Mouse (Mus musculus): ENCODE measurements at regions not wholly inside any gene's neighbourhood (a gene's known extent, or its start where the extent isn't known, plus 50 kb on each side); places are given as distances from the start of the nearest gene placed in this dataset.
A peak's percentile ranks its signal among the peaks of the same experiment; 100 is the strongest.

- Histone ChIP-seq H3K36me3 (ENCODE audit: control insufficient read depth, insufficient read depth, low read length) (no peaks in the 10 kb centered on the region), H3K27me3 (ENCODE audit: control insufficient read depth, insufficient read depth, low read length) (no peaks in the 10 kb centered on the region), H3K9ac (replicated peaks; ENCODE audit: low read depth, low read length) (no peak overlapping the region), H3K4me1 (ENCODE audit: control insufficient read depth, insufficient read depth, low read length) (peaks cover 18% of the 10 kb centered on the region), H3K27ac (ENCODE audit: low read length) (no peak overlapping the region), H3K4me2 (replicated peaks; ENCODE audit: low read depth, low read length) (no peak overlapping the region), H3K9me3 (ENCODE audit: control insufficient read depth, low read depth, low read length) (no peaks in the 10 kb centered on the region), H3K4me3 (ENCODE audit: low read depth, low read length) (no peak overlapping the region)
- ATAC-seq (ENCODE audit: insufficient number of reproducible peaks, insufficient read depth, low FRiP score, low read depth): no peak
- 25% methylated on average over 2 of the region's 2 CpGs for WGBS
Measured at GRCm38 (mm10) chr17:45815833-45816232, 82.2 kb upstream of the 1600014C23Rik start.

GRCm38 (mm10) chr17:45815341-45815740 is 81.7 kb upstream of the 1600014C23Rik start:
- WGBS: 42% methylated on average over 7 of the region's 7 CpGs

GRCm38 (mm10) chr17:45814586-45814985 is 80.9 kb upstream of the 1600014C23Rik start:
- H3K27me3 ChIP-seq (ENCODE audit: control insufficient read depth, insufficient read depth, low read length): no peaks in the 10 kb centered on the region
- H3K4me2 ChIP-seq (replicated peaks; ENCODE audit: low read depth, low read length): 0 out of 2 replicates have a peak overlapping the region, but pooled peaks have one; percentile 3
- no peaks in the 10 kb centered on the region for H3K9me3 ChIP-seq (ENCODE audit: control insufficient read depth, low read depth, low read length)
- H3K27ac ChIP-seq (ENCODE audit: low read length): no peak overlapping the region
- H3K36me3 ChIP-seq (ENCODE audit: control insufficient read depth, insufficient read depth, low read length): no peaks in the 10 kb centered on the region
- peaks cover 18% of the 10 kb centered on the region for H3K4me1 ChIP-seq (ENCODE audit: control insufficient read depth, insufficient read depth, low read length)
- no peak overlapping the region for H3K9ac ChIP-seq (replicated peaks; ENCODE audit: low read depth, low read length)
- WGBS: 10% methylated on average over 11 of the region's 11 CpGs
- H3K4me3 ChIP-seq (ENCODE audit: low read depth, low read length): no peak overlapping the region
- no peak for ATAC-seq (ENCODE audit: insufficient number of reproducible peaks, insufficient read depth, low FRiP score, low read depth)

More at GRCm38 (mm10) chr17:45815341-45815740, 81.7 kb upstream of the 1600014C23Rik start:
- Histone ChIP-seq H3K27me3 (ENCODE audit: control insufficient read depth, insufficient read depth, low read length) (no peaks in the 10 kb centered on the region), H3K36me3 (ENCODE audit: control insufficient read depth, insufficient read depth, low read length) (no peaks in the 10 kb centered on the region), H3K27ac (ENCODE audit: low read length) (no peak overlapping the region), H3K4me2 (replicated peaks; ENCODE audit: low read depth, low read length) (no peak overlapping the region), H3K9me3 (ENCODE audit: control insufficient read depth, low read depth, low read length) (no peaks in the 10 kb centered on the region), H3K4me1 (ENCODE audit: control insufficient read depth, insufficient read depth, low read length) (peaks cover 18% of the 10 kb centered on the region), H3K4me3 (ENCODE audit: low read depth, low read length) (no peak overlapping the region), H3K9ac (replicated peaks; ENCODE audit: low read depth, low read length) (no peak overlapping the region)
- no peak for ATAC-seq (ENCODE audit: insufficient number of reproducible peaks, insufficient read depth, low FRiP score, low read depth)

- WGBS: 67% methylated on average over 5 of the region's 5 CpGs
- peaks cover 18% of the 10 kb centered on the region for H3K4me1 ChIP-seq (ENCODE audit: control insufficient read depth, insufficient read depth, low read length)
- no peak overlapping the region for H3K9ac ChIP-seq (replicated peaks; ENCODE audit: low read depth, low read length)
- ATAC-seq (ENCODE audit: insufficient number of reproducible peaks, insufficient read depth, low FRiP score, low read depth): no peak
- H3K4me2 ChIP-seq (replicated peaks; ENCODE audit: low read depth, low read length): no peak overlapping the region
- no peaks in the 10 kb centered on the region for H3K36me3 ChIP-seq (ENCODE audit: control insufficient read depth, insufficient read depth, low read length)
- no peak overlapping the region for H3K27ac ChIP-seq (ENCODE audit: low read length)
- no peaks in the 10 kb centered on the region for H3K27me3 ChIP-seq (ENCODE audit: control insufficient read depth, insufficient read depth, low read length)
- H3K9me3 ChIP-seq (ENCODE audit: control insufficient read depth, low read depth, low read length): no peaks in the 10 kb centered on the region
- no peak overlapping the region for H3K4me3 ChIP-seq (ENCODE audit: low read depth, low read length)
Measured at GRCm38 (mm10) chr17:45813956-45814355, 80.3 kb upstream of the 1600014C23Rik start.

GRCm38 (mm10) chr17:45812289-45812955 is 78.8 kb upstream of the 1600014C23Rik start:
- Histone ChIP-seq H3K4me3 (ENCODE audit: low read depth, low read length) (no peak overlapping the region), H3K4me1 (ENCODE audit: control insufficient read depth, insufficient read depth, low read length) (peaks cover 22% of the 10 kb centered on the region), H3K27me3 (ENCODE audit: control insufficient read depth, insufficient read depth, low read length) (no peaks in the 10 kb centered on the region), H3K36me3 (ENCODE audit: control insufficient read depth, insufficient read depth, low read length) (no peaks in the 10 kb centered on the region), H3K27ac (ENCODE audit: low read length) (no peak overlapping the region), H3K9me3 (ENCODE audit: control insufficient read depth, low read depth, low read length) (no peaks in the 10 kb centered on the region), H3K9ac (replicated peaks; ENCODE audit: low read depth, low read length) (no peak overlapping the region), H3K4me2 (replicated peaks; ENCODE audit: low read depth, low read length) (no peak overlapping the region)
- no peak for ATAC-seq (ENCODE audit: insufficient number of reproducible peaks, insufficient read depth, low FRiP score, low read depth)
- 86% methylated on average over 9 of the region's 9 CpGs for WGBS

- Histone ChIP-seq H3K27me3 (ENCODE audit: control insufficient read depth, insufficient read depth, low read length) (no peaks in the 10 kb centered on the region), H3K9me3 (ENCODE audit: control insufficient read depth, low read depth, low read length) (no peaks in the 10 kb centered on the region), H3K4me3 (ENCODE audit: low read depth, low read length) (no peak overlapping the region), H3K4me1 (ENCODE audit: control insufficient read depth, insufficient read depth, low read length) (peaks cover 26% of the 10 kb centered on the region), H3K9ac (replicated peaks; ENCODE audit: low read depth, low read length) (no peak overlapping the region), H3K27ac (ENCODE audit: low read length) (no peak overlapping the region), H3K36me3 (ENCODE audit: control insufficient read depth, insufficient read depth, low read length) (no peaks in the 10 kb centered on the region), H3K4me2 (replicated peaks; ENCODE audit: low read depth, low read length) (no peak overlapping the region)
- WGBS: 76% methylated on average over 11 of the region's 11 CpGs
- ATAC-seq (ENCODE audit: insufficient number of reproducible peaks, insufficient read depth, low FRiP score, low read depth): no peak; the same call in 1 of the 2 replicates
Measured at GRCm38 (mm10) chr17:45811632-45812221, 78.1 kb upstream of the 1600014C23Rik start.

- no peak overlapping the region for H3K9ac ChIP-seq (replicated peaks; ENCODE audit: low read depth, low read length)
- H3K27ac ChIP-seq (ENCODE audit: low read length): no peak overlapping the region
- no peak overlapping the region for H3K4me3 ChIP-seq (ENCODE audit: low read depth, low read length)
- no peaks in the 10 kb centered on the region for H3K9me3 ChIP-seq (ENCODE audit: control insufficient read depth, low read depth, low read length)
- H3K4me1 ChIP-seq (ENCODE audit: control insufficient read depth, insufficient read depth, low read length): peaks cover 25% of the 10 kb centered on the region
- WGBS: 93% methylated on average over 6 of the region's 6 CpGs
- 0 out of 2 replicates have a peak, but pooled peaks cover 8% of the 10 kb centered on the region for H3K27me3 ChIP-seq (ENCODE audit: control insufficient read depth, insufficient read depth, low read length)
- H3K4me2 ChIP-seq (replicated peaks; ENCODE audit: low read depth, low read length): no peak overlapping the region
- H3K36me3 ChIP-seq (ENCODE audit: control insufficient read depth, insufficient read depth, low read length): no peaks in the 10 kb centered on the region
- no peak for ATAC-seq (ENCODE audit: insufficient number of reproducible peaks, insufficient read depth, low FRiP score, low read depth)
Measured at GRCm38 (mm10) chr17:45809728-45810127, 76.1 kb upstream of the 1600014C23Rik start.

GRCm38 (mm10) chr17:45808374-45808773 is 74.7 kb upstream of the 1600014C23Rik start:
- no peak; the same call in 1 of the 2 replicates for ATAC-seq (ENCODE audit: insufficient number of reproducible peaks, insufficient read depth, low FRiP score, low read depth)
- no peak overlapping the region for H3K27ac ChIP-seq (ENCODE audit: low read length)
- no peak overlapping the region for H3K4me2 ChIP-seq (replicated peaks; ENCODE audit: low read depth, low read length)
- H3K4me1 ChIP-seq (ENCODE audit: control insufficient read depth, insufficient read depth, low read length): peaks cover 19% of the 10 kb centered on the region
- no peaks in the 10 kb centered on the region for H3K9me3 ChIP-seq (ENCODE audit: control insufficient read depth, low read depth, low read length)
- H3K4me3 ChIP-seq (ENCODE audit: low read depth, low read length): no peak overlapping the region
- 0 out of 2 replicates have a peak, but pooled peaks cover 8% of the 10 kb centered on the region for H3K27me3 ChIP-seq (ENCODE audit: control insufficient read depth, insufficient read depth, low read length)
- no peaks in the 10 kb centered on the region for H3K36me3 ChIP-seq (ENCODE audit: control insufficient read depth, insufficient read depth, low read length)
- WGBS: 43% methylated on average over 4 of the region's 4 CpGs
- H3K9ac ChIP-seq (replicated peaks; ENCODE audit: low read depth, low read length): no peak overlapping the region
